Mouse (Mus musculus) thymus, adult 2 months (tissue): ENCODE results near the gene Rfx8.

Source experiments
- CTCF ChIP-seq: fragments of 200-500 bp; IDR thresholded peaks from 2 replicates; pipeline ENCODE4 v1.5.1; 2012; ENCODE audit warnings: mild to moderate bottlenecking, control low read depth, low read length, moderate library complexity, borderline replicate concordance; ENCODE audit not compliant: control insufficient read depth, poor library complexity, insufficient read depth; ENCODE audit errors: extremely low read depth
- POLR2A ChIP-seq: fragments of 200-500 bp; IDR thresholded peaks from 2 replicates; pipeline ENCODE4 v1.6.1; 2012; ENCODE audit warnings: mild to moderate bottlenecking, low read length, control low read depth, moderate library complexity; ENCODE audit not compliant: control insufficient read depth, poor library complexity, insufficient read depth; ENCODE audit errors: extremely low read depth

GRCm38 (mm10) chr1:39663050-39663449, 57.7 kb downstream of the Rfx8 start:
- no peak for TF ChIP-seq POLR2A
- TF ChIP-seq CTCF = no peak
